In genomic region chr9:85634786-85635185, GRCm38 (mm10) we compare ENCODE assay signal across 8 mouse cellular contexts.
A peak's percentile ranks its signal among the peaks of the same experiment; 100 is the strongest.
DNase-seq lines count a peak whose midpoint lies in the region; TF ChIP-seq lines count a peak whose summit lies in the region.
"Not testable (repeated sequence)": the region's sequence is repeated elsewhere in the genome, so short reads cannot be mapped to it uniquely, and the experiment has no call there.

No protein-coding gene starts in this region.

- peak overlapping the region; percentile 83 for H3K27ac ChIP-seq in ES-E14 (ENCODE audit: insufficient read depth, low read depth, low read length, poor library complexity, severe bottlenecking)
- H3K27ac ChIP-seq in kidney, adult 2 months (ENCODE audit: insufficient read depth, low read depth, low read length), result not testable (repeated sequence)

- not testable (repeated sequence) for H3K27me3 ChIP-seq in E14TG2a.4 (ENCODE audit: insufficient read depth, low read length); kidney, adult 2 months (replicated peaks; ENCODE audit: control insufficient read depth, insufficient read depth, low read length)

- not testable (repeated sequence) for H3K9ac ChIP-seq in ES-E14 (ENCODE audit: insufficient read depth, low read depth, low read length, poor library complexity, severe bottlenecking)

- H3K4me3 ChIP-seq in E14TG2a.4 (replicated peaks; ENCODE audit: low read length), result peak overlapping the region; percentile 55; the same call in 1 of the 2 replicates
- not testable (repeated sequence) for H3K4me3 ChIP-seq in ES-E14 (ENCODE audit: insufficient read depth in 1 of 2, low read depth in 1 of 2, low read length in 2 of 2, poor library complexity in 1 of 2, severe bottlenecking in 1 of 2); kidney, adult 2 months (ENCODE audit: insufficient read depth, low read depth, low read length)

- H3K4me1 ChIP-seq in E14TG2a.4 (replicated peaks; ENCODE audit: low read depth, low read length), result peaks cover 23% of the 10 kb centered on the region
- H3K4me1 ChIP-seq in ES-E14 (ENCODE audit: control insufficient read depth in 2 of 2, insufficient read depth in 2 of 2, low read length in 2 of 2, poor library complexity in 1 of 2); kidney, adult 2 months (ENCODE audit: control insufficient read depth, insufficient read depth, low read length): not testable (repeated sequence)

- TF ChIP-seq POLR2A in kidney, adult 2 months (IDR thresholded peaks at IDR 0.05; ENCODE audit: low read depth, low read length), result not testable (repeated sequence)

- H3K36me3 ChIP-seq in E14TG2a.4 (ENCODE audit: insufficient read depth, low read length); ES-E14 (ENCODE audit: control insufficient read depth, insufficient read depth, low read length, poor library complexity, severe bottlenecking); kidney, adult 2 months (ENCODE audit: control insufficient read depth, insufficient read depth, low read length): not testable (repeated sequence)

- in situ Hi-C loops in ES-E14 (cut with MboI; ENCODE audit: low sequenced_read_pairs in 2 of 2, unreplicated experiment in 2 of 2), result not testable (repeated sequence)

- 61% methylated on average over 3 of the region's 3 CpGs for WGBS in kidney, adult 2 months

- DNase-seq in ES-CJ7 (ENCODE audit: low read depth, low spot score), result peak; percentile 59
- DNase-seq in ES-E14 (ENCODE audit: low read depth, low spot score), result peak; percentile 15
- peak; percentile 85 for DNase-seq in R1 (ENCODE audit: low read depth, low spot score)
- DNase-seq in ZHBTc4 (ENCODE audit: low read depth, low spot score), result peak; percentile 54
- peak; percentile 9 for DNase-seq in heart, adult 11 months
- DNase-seq in kidney, adult 2 months, result peak; percentile 37
- peak; percentile 37 for DNase-seq in kidney, adult 9 months

- not testable (repeated sequence) for H3K9me3 ChIP-seq in E14TG2a.4 (ENCODE audit: low read length); ES-E14 (ENCODE audit: control insufficient read depth, insufficient read depth, low read depth, low read length)

- TF ChIP-seq CTCF in E14TG2a.4 (conservative IDR thresholded peaks at IDR 0.05; ENCODE audit: low read length); kidney, adult 2 months (conservative IDR thresholded peaks at IDR 0.05; ENCODE audit: insufficient read depth, insufficient read length, low read depth, low read length): not testable (repeated sequence)

Comparison
In these comparisons a context has a peak if more than half of its experiments do, and no peak if none do; other contexts are left out.
1. DNase-seq: peak in every context shown above with its lines; median percentile 85 in R1; 59 in ES-CJ7; 54 in ZHBTc4; 37 in kidney, adult 2 months; 37 in kidney, adult 9 months; 15 in ES-E14; 9 in heart, adult 11 months.